7 mouse cellular contexts compared by ENCODE assay signal in genomic region chr10:81413310-81414261, GRCm38 (mm10). TPM values are rescaled to one million over a fixed set of nuclear protein-coding genes. Genes with fewer than 3 reads are reported as not detected.
DNase-seq lines count a peak whose midpoint lies in the region; ATAC-seq lines count a peak whose summit lies in the region.

No protein-coding gene starts in this region.

- DNase-seq in adrenal gland, adult 8-10 months, result peak; percentile 88
- peak; percentile 88 to 89 for DNase-seq in cerebellum, postnatal 10 days

- H3K4me1 ChIP-seq in intestine, embryonic 16.5 days (ENCODE audit: control insufficient read depth, insufficient read depth, low read length), result peaks cover 89% of the 10 kb centered on the region
- peaks cover 97% of the 10 kb centered on the region for H3K4me1 ChIP-seq in limb, embryonic 12.5 days (replicated peaks)
- peaks cover 87% of the 10 kb centered on the region for H3K4me1 ChIP-seq in midbrain, embryonic 12.5 days
- peaks cover 76% of the 10 kb centered on the region for H3K4me1 ChIP-seq in stomach, embryonic 14.5 days (ENCODE audit: control insufficient read depth, insufficient read depth, low read length)

- H3K27ac ChIP-seq in intestine, embryonic 16.5 days (ENCODE audit: low read length), result peak overlapping the region; percentile 91
- peak overlapping the region; percentile 86 for H3K27ac ChIP-seq in limb, embryonic 12.5 days
- peak overlapping the region; percentile 25; the same call in 1 of the 2 replicates for H3K27ac ChIP-seq in midbrain, embryonic 12.5 days (replicated peaks)
- H3K27ac ChIP-seq in stomach, embryonic 14.5 days (ENCODE audit: low read length), result no peak overlapping the region

- ATAC-seq in granulocyte monocyte progenitor cell, adult 5-6 weeks (replicated peaks; ENCODE audit: poor library complexity, severe bottlenecking), result peak; percentile 64
- 0 out of 2 replicates have a peak, but pooled peaks have one; percentile 6 for ATAC-seq in intestine, embryonic 16.5 days
- ATAC-seq in limb, embryonic 12.5 days (ENCODE audit: insufficient number of reproducible peaks, insufficient read depth, low FRiP score, low TSS enrichment, low read depth), result peak; percentile 7; the same call in 1 of the 2 replicates
- ATAC-seq in midbrain, embryonic 12.5 days (ENCODE audit: low FRiP score, low read depth), result no peak
- no peak for ATAC-seq in stomach, embryonic 14.5 days (ENCODE audit: insufficient number of reproducible peaks, insufficient read depth, low FRiP score, low read depth)

- peak overlapping the region; percentile 33 for H3K4me2 ChIP-seq in intestine, embryonic 16.5 days (ENCODE audit: low read depth, low read length)
- H3K4me2 ChIP-seq in limb, embryonic 12.5 days, result peak overlapping the region; percentile 44
- peak overlapping the region; percentile 36 for H3K4me2 ChIP-seq in midbrain, embryonic 12.5 days (replicated peaks)
- peak overlapping the region; percentile 32 for H3K4me2 ChIP-seq in stomach, embryonic 14.5 days (replicated peaks; ENCODE audit: low read depth, low read length)

- no peaks in the 10 kb centered on the region for H3K27me3 ChIP-seq in intestine, embryonic 16.5 days (replicated peaks; ENCODE audit: control insufficient read depth, insufficient read depth, low read length)
- H3K27me3 ChIP-seq in limb, embryonic 12.5 days, result 0 out of 2 replicates have a peak, but pooled peaks cover 2% of the 10 kb centered on the region
- H3K27me3 ChIP-seq in midbrain, embryonic 12.5 days, result peaks cover 18% of the 10 kb centered on the region
- no peaks in the 10 kb centered on the region for H3K27me3 ChIP-seq in stomach, embryonic 14.5 days (ENCODE audit: control insufficient read depth, insufficient read depth, low read length)

- H3K36me3 ChIP-seq in intestine, embryonic 16.5 days (ENCODE audit: control insufficient read depth, insufficient read depth, low read length), result peaks cover 4% of the 10 kb centered on the region
- H3K36me3 ChIP-seq in limb, embryonic 12.5 days, result peaks cover 10% of the 10 kb centered on the region; the same call in 1 of the 2 replicates
- H3K36me3 ChIP-seq in midbrain, embryonic 12.5 days, result no peaks in the 10 kb centered on the region
- no peaks in the 10 kb centered on the region; the same call in 1 of the 2 replicates for H3K36me3 ChIP-seq in stomach, embryonic 14.5 days (ENCODE audit: control insufficient read depth, insufficient read depth, low read length)

- peak overlapping the region; percentile 56 for H3K9ac ChIP-seq in intestine, embryonic 16.5 days (ENCODE audit: low read depth, low read length)
- peak overlapping the region; percentile 31; the same call in 1 of the 2 replicates for H3K9ac ChIP-seq in limb, embryonic 12.5 days (replicated peaks)
- no peak overlapping the region; the same call in 1 of the 2 replicates for H3K9ac ChIP-seq in midbrain, embryonic 12.5 days (replicated peaks)
- H3K9ac ChIP-seq in stomach, embryonic 14.5 days (replicated peaks; ENCODE audit: low read depth, low read length), result no peak overlapping the region

- 30% methylated on average over 26 of the region's 26 CpGs for WGBS in intestine, embryonic 16.5 days
- WGBS in limb, embryonic 12.5 days, result 28% methylated on average over 26 of the region's 26 CpGs
- 29% methylated on average over 26 of the region's 26 CpGs for WGBS in midbrain, embryonic 12.5 days
- 29% methylated on average over 26 of the region's 26 CpGs for WGBS in stomach, embryonic 14.5 days

- no peaks in the 10 kb centered on the region for H3K9me3 ChIP-seq in intestine, embryonic 16.5 days (ENCODE audit: control insufficient read depth, low read length)
- no peaks in the 10 kb centered on the region for H3K9me3 ChIP-seq in limb, embryonic 12.5 days
- H3K9me3 ChIP-seq in midbrain, embryonic 12.5 days, result no peaks in the 10 kb centered on the region
- H3K9me3 ChIP-seq in stomach, embryonic 14.5 days (ENCODE audit: control insufficient read depth, low read depth, low read length), result no peaks in the 10 kb centered on the region

- 0 out of 2 replicates have a peak overlapping the region, but pooled peaks have one; percentile 1 for H3K4me3 ChIP-seq in intestine, embryonic 16.5 days (ENCODE audit: low read length)
- H3K4me3 ChIP-seq in limb, embryonic 12.5 days (replicated peaks), result no peak overlapping the region; the same call in 1 of the 2 replicates
- peak overlapping the region; percentile 12; the same call in 1 of the 2 replicates for H3K4me3 ChIP-seq in midbrain, embryonic 12.5 days
- H3K4me3 ChIP-seq in stomach, embryonic 14.5 days (ENCODE audit: low read depth, low read length), result no peak overlapping the region

RNA-seq across cellular contexts. Expression of gene Smim24, which starts 20.7 kb away (rescaled TPM):
- 1 to 10 TPM in 2 of 4 experiments, under 1 TPM in 2; 0.78 to 2.0 (median 0.96) TPM for total RNA-seq in adrenal gland, adult 8-10 months (2022)
- total RNA-seq in granulocyte monocyte progenitor cell, adult 5-6 weeks (2014; fragmentation: Nextera tagmentation), result 37.5 and 43.6 TPM in 2 replicates
- total RNA-seq in granulocyte monocyte progenitor cell, adult 5-6 weeks (2017), result 11.5 and 13.3 TPM in 2 replicates
- polyA plus RNA-seq in intestine, embryonic 16.5 days (2015; fragmentation: Nextera tagmentation; extraction: Ambion mirVana), result 426 and 504 TPM in 2 replicates
- polyA plus RNA-seq in limb, embryonic 12.5 days (2016; fragmentation: Nextera tagmentation; extraction: Ambion mirVana), result 2.9 and 3.0 TPM in 2 replicates
- polyA plus RNA-seq in midbrain, embryonic 12.5 days (2016; fragmentation: Nextera tagmentation; extraction: Ambion mirVana), result 2.1 and 2.8 TPM in 2 replicates
- polyA plus RNA-seq in stomach, embryonic 14.5 days (2014; fragmentation: Nextera tagmentation; extraction: Ambion mirVana), result 17.7 and 21.5 TPM in 2 replicates

RNA-seq across cellular contexts. Expression of gene Gm48552, which starts 24.8 kb away (rescaled TPM):
- total RNA-seq in adrenal gland, adult 8-10 months (2022), result 1 to 10 TPM; 2.0 to 4.2 (median 2.6) TPM
- 2.2 TPM in 1 of 2 replicates, not detected in the other for total RNA-seq in granulocyte monocyte progenitor cell, adult 5-6 weeks (2014; fragmentation: Nextera tagmentation)
- total RNA-seq in granulocyte monocyte progenitor cell, adult 5-6 weeks (2017), result not detected in 2 replicates
- 0.55 and 1.8 TPM in 2 replicates for polyA plus RNA-seq in intestine, embryonic 16.5 days (2015; fragmentation: Nextera tagmentation; extraction: Ambion mirVana)
- 1.1 and 3.1 TPM in 2 replicates for polyA plus RNA-seq in limb, embryonic 12.5 days (2016; fragmentation: Nextera tagmentation; extraction: Ambion mirVana)
- 0.50 and 2.3 TPM in 2 replicates for polyA plus RNA-seq in midbrain, embryonic 12.5 days (2016; fragmentation: Nextera tagmentation; extraction: Ambion mirVana)
- polyA plus RNA-seq in stomach, embryonic 14.5 days (2014; fragmentation: Nextera tagmentation; extraction: Ambion mirVana), result 1.0 and 1.1 TPM in 2 replicates

RNA-seq across cellular contexts. Expression of gene Gm48551, which starts 29.3 kb away (rescaled TPM):
- 1 to 10 TPM in 2 of 4 experiments, under 1 TPM in 2; 0.65 to 2.9 (median 1.0) TPM for total RNA-seq in adrenal gland, adult 8-10 months (2022)
- 4.0 TPM in 1 of 2 replicates, not detected in the other for total RNA-seq in granulocyte monocyte progenitor cell, adult 5-6 weeks (2014; fragmentation: Nextera tagmentation)
- 0.30 TPM in 1 of 2 replicates, not detected in the other for total RNA-seq in granulocyte monocyte progenitor cell, adult 5-6 weeks (2017)
- polyA plus RNA-seq in intestine, embryonic 16.5 days (2015; fragmentation: Nextera tagmentation; extraction: Ambion mirVana), result 2.9 and 3.7 TPM in 2 replicates
- polyA plus RNA-seq in limb, embryonic 12.5 days (2016; fragmentation: Nextera tagmentation; extraction: Ambion mirVana), result 3.3 and 3.8 TPM in 2 replicates
- 4.2 and 5.5 TPM in 2 replicates for polyA plus RNA-seq in midbrain, embryonic 12.5 days (2016; fragmentation: Nextera tagmentation; extraction: Ambion mirVana)
- 3.1 and 4.1 TPM in 2 replicates for polyA plus RNA-seq in stomach, embryonic 14.5 days (2014; fragmentation: Nextera tagmentation; extraction: Ambion mirVana)

RNA-seq across cellular contexts. Expression of gene Dohh, which starts 29.4 kb away (rescaled TPM):
- total RNA-seq in adrenal gland, adult 8-10 months (2022), result 10 to 100 TPM; 49.8 to 60.2 (median 55.0) TPM
- total RNA-seq in granulocyte monocyte progenitor cell, adult 5-6 weeks (2014; fragmentation: Nextera tagmentation), result 12.2 and 34.9 TPM in 2 replicates
- 41.8 and 46.2 TPM in 2 replicates for total RNA-seq in granulocyte monocyte progenitor cell, adult 5-6 weeks (2017)
- polyA plus RNA-seq in intestine, embryonic 16.5 days (2015; fragmentation: Nextera tagmentation; extraction: Ambion mirVana), result 102 and 109 TPM in 2 replicates
- 71.9 and 74.6 TPM in 2 replicates for polyA plus RNA-seq in limb, embryonic 12.5 days (2016; fragmentation: Nextera tagmentation; extraction: Ambion mirVana)
- polyA plus RNA-seq in midbrain, embryonic 12.5 days (2016; fragmentation: Nextera tagmentation; extraction: Ambion mirVana), result 63.5 and 67.2 TPM in 2 replicates
- polyA plus RNA-seq in stomach, embryonic 14.5 days (2014; fragmentation: Nextera tagmentation; extraction: Ambion mirVana), result 44.8 and 48.5 TPM in 2 replicates

RNA-seq across cellular contexts. Expression of gene Fzr1, which starts 35.3 kb away (rescaled TPM):
- total RNA-seq in adrenal gland, adult 8-10 months (2022), result 10 to 100 TPM; 47.1 to 52.7 (median 49.9) TPM
- 14.8 and 17.0 TPM in 2 replicates for total RNA-seq in granulocyte monocyte progenitor cell, adult 5-6 weeks (2014; fragmentation: Nextera tagmentation)
- total RNA-seq in granulocyte monocyte progenitor cell, adult 5-6 weeks (2017), result 13.5 and 15.3 TPM in 2 replicates
- 73.2 and 78.7 TPM in 2 replicates for polyA plus RNA-seq in intestine, embryonic 16.5 days (2015; fragmentation: Nextera tagmentation; extraction: Ambion mirVana)
- 136 and 137 TPM in 2 replicates for polyA plus RNA-seq in limb, embryonic 12.5 days (2016; fragmentation: Nextera tagmentation; extraction: Ambion mirVana)
- polyA plus RNA-seq in midbrain, embryonic 12.5 days (2016; fragmentation: Nextera tagmentation; extraction: Ambion mirVana), result 135 and 139 TPM in 2 replicates
- polyA plus RNA-seq in stomach, embryonic 14.5 days (2014; fragmentation: Nextera tagmentation; extraction: Ambion mirVana), result 81.3 and 88.7 TPM in 2 replicates

Comparison
In these comparisons a context has a peak if more than half of its experiments do, and no peak if none do; other contexts are left out.
1. ATAC-seq: peak in granulocyte monocyte progenitor cell, adult 5-6 weeks (single experiment), intestine, embryonic 16.5 days (single experiment) and limb, embryonic 12.5 days (single experiment); none in midbrain, embryonic 12.5 days (single experiment) and stomach, embryonic 14.5 days (single experiment).
2. H3K4me3 ChIP-seq: peak in intestine, embryonic 16.5 days (single experiment) and midbrain, embryonic 12.5 days (single experiment); none in limb, embryonic 12.5 days (single experiment) and stomach, embryonic 14.5 days (single experiment).
3. H3K9ac ChIP-seq: peak in intestine, embryonic 16.5 days (single experiment) and limb, embryonic 12.5 days (single experiment); none in midbrain, embryonic 12.5 days (single experiment) and stomach, embryonic 14.5 days (single experiment).
4. RNA of gene Smim24, which starts 20.7 kb away (polyA plus RNA-seq): 426 to 504 TPM in intestine, embryonic 16.5 days; 17.7 to 21.5 TPM in stomach, embryonic 14.5 days, 2.9 to 3.0 TPM in limb, embryonic 12.5 days and 2.1 to 2.8 TPM in midbrain, embryonic 12.5 days; every median in the first group is over 10 times any median in the second.
5. Peak in every context shown above with its lines, with median percentiles within 50 percentile points of each other: H3K4me2 ChIP-seq.